Mouse (Mus musculus) brain, embryonic 18.5 days (tissue): ENCODE measurements around the gene Map2k1.
"Not testable (repeated sequence)": the region's sequence is repeated elsewhere in the genome, so short reads cannot be mapped to it uniquely, and the experiment has no call there.

Source experiments
- DNase-seq: peaks from one replicate; pipeline ENCODE4 v3.0.0-alpha.2; 2012; ENCODE audit warnings: low read depth, low spot score

The Map2k1 gene

DNA sequence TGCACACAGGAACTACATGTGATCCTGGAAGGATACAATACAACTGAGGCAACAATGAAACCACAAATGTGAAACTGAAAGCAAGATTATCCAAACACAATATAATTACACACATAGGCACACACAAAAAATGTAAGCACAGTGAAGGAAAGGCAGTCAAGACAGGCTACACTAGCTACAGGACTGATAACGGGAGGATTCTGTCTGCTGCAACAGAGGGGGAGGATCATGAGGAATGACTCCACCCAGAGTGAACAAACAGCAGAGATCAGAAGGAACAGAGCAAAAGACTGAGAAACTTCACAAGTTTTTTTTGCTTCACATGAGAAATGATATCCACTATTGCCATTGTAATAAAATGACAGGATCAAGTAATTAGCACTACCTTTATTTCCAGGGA is 96.8 kb downstream of the Map2k1 start:
- no peak for DNase-seq

DNA sequence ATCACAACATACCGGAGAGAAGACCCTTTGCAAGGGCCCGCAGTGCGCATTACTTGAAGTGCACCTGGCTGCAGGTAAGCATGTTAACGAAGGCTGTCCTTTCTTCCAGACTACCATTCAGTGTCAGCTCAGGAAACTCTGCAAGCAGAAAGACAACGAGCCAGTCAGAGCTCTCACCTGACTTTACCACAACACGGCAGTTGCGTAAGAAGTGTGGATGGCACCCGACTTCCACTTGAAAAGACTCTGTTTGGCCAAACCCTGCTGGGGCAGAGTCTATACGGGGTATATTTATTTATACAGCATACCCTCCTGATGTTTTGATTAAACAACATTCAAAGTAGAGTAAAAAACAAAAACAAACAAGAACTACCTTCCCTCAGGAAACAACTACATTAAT is 113.6 kb downstream of the Map2k1 start:
- no peak for DNase-seq

DNA sequence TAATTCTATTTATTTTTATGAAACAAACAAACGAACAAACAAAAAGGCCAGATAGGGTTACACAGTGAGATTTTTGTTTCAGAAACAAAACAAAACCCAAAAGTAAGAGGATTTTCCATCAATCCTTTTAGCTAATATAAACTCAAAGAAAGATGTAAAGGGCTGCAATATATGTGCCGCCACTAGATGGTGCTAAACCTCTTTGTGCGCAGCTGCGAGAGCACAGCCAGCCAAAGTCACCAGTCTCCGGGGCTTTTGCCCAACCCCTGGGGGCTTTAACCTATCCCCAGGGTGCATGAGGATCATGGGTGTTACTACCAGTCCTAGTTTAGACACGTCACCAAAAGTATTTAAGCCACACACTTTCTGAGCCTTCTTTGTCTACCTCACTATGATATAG is 114.5 kb downstream of the Map2k1 start:
- not testable (repeated sequence) for DNase-seq
